Mouse (Mus musculus) activated CD4-positive, CD25-positive, alpha-beta regulatory T cell, adult 4 months (primary cell): ENCODE measurements around the gene Haus4. TPM values are rescaled to one million over a fixed set of nuclear protein-coding genes. Genes with fewer than 3 reads are reported as not detected.

ENCODE experiments used
- ATAC-seq: one replicate; pipeline ENCODE4 v1.8.0; 2017
- polyA plus RNA-seq, 2 experiments: library from polyadenylated mRNA; unstranded; fragments of 100-300 nt; shearing (Covaris generic); gene quantifications; one replicate each; pipeline ENCODE4 v1.2.1; 2017

The Haus4 gene
- 10 to 100 TPM; 30.2 to 33.5 TPM for polyA plus RNA-seq

- ATAC-seq = peak; percentile 77
These were observed at the start of gene Haus4 for GRCm38 (mm10) chr14:54553975-54554769. Haus4 (minus strand) TSS chr14:54554616.

- no peak for ATAC-seq
These were observed 49.3 kb upstream of the Haus4 start for GRCm38 (mm10) chr14:54603686-54604085.

- peak; percentile 100 for ATAC-seq
These were observed 48.7 kb upstream of the Haus4 start for GRCm38 (mm10) chr14:54603038-54603654.

GRCm38 (mm10) chr14:54602613-54603012 is 48.2 kb upstream of the Haus4 start:
- no peak for ATAC-seq

GRCm38 (mm10) chr14:54601601-54602000 is 47.2 kb upstream of the Haus4 start:
- ATAC-seq = no peak

GRCm38 (mm10) chr14:54597084-54597483 is 42.7 kb upstream of the Haus4 start:
- ATAC-seq = no peak

GRCm38 (mm10) chr14:54594631-54595414 is 40.4 kb upstream of the Haus4 start:
- no peak for ATAC-seq

GRCm38 (mm10) chr14:54594055-54594454 is 39.6 kb upstream of the Haus4 start:
- ATAC-seq = no peak

GRCm38 (mm10) chr14:54592319-54592934 is 38.0 kb upstream of the Haus4 start:
- ATAC-seq = no peak

- ATAC-seq = no peak
These were observed 36.6 kb upstream of the Haus4 start for GRCm38 (mm10) chr14:54591056-54591455.

- no peak for ATAC-seq
These were observed 29.4 kb upstream of the Haus4 start for GRCm38 (mm10) chr14:54583681-54584338.

GRCm38 (mm10) chr14:54582536-54582935 is 28.1 kb upstream of the Haus4 start:
- ATAC-seq = no peak

- no peak for ATAC-seq
These were observed 25.2 kb upstream of the Haus4 start for GRCm38 (mm10) chr14:54579638-54580037.

- peak; percentile 80 for ATAC-seq
These were observed 23.6 kb upstream of the Haus4 start for GRCm38 (mm10) chr14:54578063-54578462.

GRCm38 (mm10) chr14:54577089-54577982 is 22.9 kb upstream of the Haus4 start, which contains the start of gene Ajuba:
Ajuba (minus strand) TSS chr14:54577558.
- ATAC-seq = no peak

- no peak for ATAC-seq
These were observed 22.0 kb upstream of the Haus4 start for GRCm38 (mm10) chr14:54576241-54577088.

- no peak for ATAC-seq
These were observed 21.2 kb upstream of the Haus4 start for GRCm38 (mm10) chr14:54575631-54576030.

GRCm38 (mm10) chr14:54575031-54575430 is 20.6 kb upstream of the Haus4 start:
- no peak for ATAC-seq

GRCm38 (mm10) chr14:54574253-54574652 is 19.8 kb upstream of the Haus4 start:
- no peak for ATAC-seq
